Mouse (Mus musculus) B cell, adult 62 days (primary cell): ENCODE results near the gene Fhl1. TPM values are rescaled to one million over a fixed set of nuclear protein-coding genes. Genes with fewer than 3 reads are reported as not detected.

ENCODE experiments used
- total RNA-seq: library from RNA; stranded (reverse); gene quantifications from 4 replicates; pipeline ENCODE4 v1.2.4, GENCODE M21; 2023

The Fhl1 gene
- total RNA-seq = 0.35 to 2.3 TPM (median 1.1 TPM) in 4 replicates

DNA sequence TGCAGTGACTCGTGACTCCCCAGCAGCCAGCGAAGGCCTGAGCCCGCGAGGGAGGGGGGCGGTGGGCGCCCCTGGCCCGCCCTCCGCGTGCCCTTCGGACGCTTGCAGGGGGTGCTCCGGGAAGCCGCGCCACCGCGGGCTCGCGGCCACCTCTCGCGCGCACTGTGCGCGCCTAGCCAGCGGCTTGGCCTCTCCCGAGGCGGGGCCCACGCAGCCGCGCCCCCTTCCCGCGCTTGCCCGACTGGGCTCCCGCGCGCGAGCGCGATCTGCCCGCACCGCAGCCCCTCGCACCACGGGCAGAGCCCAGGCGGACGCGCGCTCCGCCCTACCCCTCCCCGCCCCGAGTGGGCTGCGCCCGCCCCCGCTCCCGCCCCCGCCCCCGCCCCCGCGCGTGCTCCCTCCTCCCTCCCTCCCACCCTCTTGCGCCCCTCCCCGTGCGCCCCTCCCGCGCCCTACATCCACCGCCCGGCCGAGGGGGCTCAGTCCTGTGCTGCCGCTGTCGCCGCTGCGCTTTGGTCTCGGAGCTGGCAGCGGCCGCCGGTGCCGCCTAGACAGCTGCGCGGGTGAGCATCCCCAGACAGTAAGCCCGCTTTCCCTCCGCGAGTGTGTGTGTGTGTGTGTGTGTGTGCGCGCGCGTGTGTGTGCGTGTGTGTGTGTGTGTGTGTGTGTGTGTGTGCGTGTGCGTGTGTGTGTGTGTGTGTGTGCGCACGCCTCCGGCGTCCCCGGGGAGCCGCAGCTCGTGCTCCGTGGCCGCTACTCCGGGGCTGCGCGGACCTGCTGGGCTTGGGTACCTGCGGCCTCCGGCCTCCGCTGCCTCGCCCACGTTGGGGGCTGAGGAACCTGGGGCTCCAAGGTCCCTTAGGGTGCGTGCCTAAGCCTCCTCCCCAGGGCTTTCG is at the start of gene Fhl1:
Gene Fhl1 (plus strand): TSS at position 482 of the 896 bp plus-strand sequence.

DNA sequence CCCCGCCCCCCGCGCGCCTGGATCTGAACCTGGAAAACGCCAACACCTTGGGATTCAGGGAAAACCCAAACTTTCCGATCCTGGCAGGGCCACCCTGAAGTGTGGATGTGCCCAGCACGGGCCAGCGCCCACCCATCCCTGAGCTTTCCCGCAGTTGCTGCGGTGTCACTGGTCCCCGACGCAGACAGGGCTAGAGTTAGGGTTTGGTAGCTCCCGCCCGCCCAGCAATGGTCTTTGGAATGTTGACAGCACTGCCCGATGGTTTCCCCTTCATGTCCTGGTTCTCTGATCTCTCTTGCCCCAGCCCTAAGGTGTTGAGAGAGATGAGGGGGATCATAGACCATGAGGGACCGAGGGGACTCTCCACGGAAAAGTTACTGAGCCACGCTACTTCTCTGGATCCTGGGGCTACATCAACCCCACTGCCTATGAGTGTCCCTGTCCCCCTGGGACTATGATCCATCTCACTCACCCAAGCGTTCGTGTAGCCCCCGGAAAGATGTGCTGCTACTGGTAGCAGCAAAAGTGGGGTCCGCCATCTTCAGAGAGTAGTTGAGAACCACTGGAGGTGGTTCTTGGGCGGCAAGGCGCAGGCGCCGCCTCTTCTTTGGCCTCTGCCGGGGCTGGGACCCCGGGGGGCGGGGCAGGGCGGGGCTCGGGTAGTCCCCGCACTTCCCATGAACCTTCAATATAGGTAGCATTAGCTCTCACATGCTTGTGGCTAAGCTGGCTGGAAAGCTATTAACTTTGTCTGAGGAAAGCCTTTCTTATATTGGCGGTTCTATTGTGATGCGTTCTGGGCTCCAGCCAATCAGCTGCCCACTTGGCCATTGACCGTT is 90.4 kb downstream of the Fhl1 start, which contains the start of gene Map7d3:
Gene Map7d3 (minus strand): TSS at position 562 of the 839 bp plus-strand sequence.

Other genes with a start within 250 kb of the Fhl1 start
- not detected in 4 replicates for gene Gm10477, start 207.0 kb upstream of the Fhl1 start, total RNA-seq
- gene Gm648, start 182.2 kb upstream of the Fhl1 start, total RNA-seq = not detected in 4 replicates
- 8.6 to 9.7 TPM (median 9.1 TPM) in 4 replicates for gene Mmgt1, start 133.7 kb upstream of the Fhl1 start, total RNA-seq
- gene Slc9a6, start 122.0 kb upstream of the Fhl1 start, total RNA-seq = 8.4 to 17.3 TPM (median 12.1 TPM) in 4 replicates
- gene Map7d3, start 90.5 kb downstream of the Fhl1 start, total RNA-seq = 0.64 to 0.91 TPM (median 0.70 TPM) in 4 replicates
- gene Adgrg4, start 138.4 kb downstream of the Fhl1 start, total RNA-seq = not detected in 4 replicates